In the genomic region with DNA sequence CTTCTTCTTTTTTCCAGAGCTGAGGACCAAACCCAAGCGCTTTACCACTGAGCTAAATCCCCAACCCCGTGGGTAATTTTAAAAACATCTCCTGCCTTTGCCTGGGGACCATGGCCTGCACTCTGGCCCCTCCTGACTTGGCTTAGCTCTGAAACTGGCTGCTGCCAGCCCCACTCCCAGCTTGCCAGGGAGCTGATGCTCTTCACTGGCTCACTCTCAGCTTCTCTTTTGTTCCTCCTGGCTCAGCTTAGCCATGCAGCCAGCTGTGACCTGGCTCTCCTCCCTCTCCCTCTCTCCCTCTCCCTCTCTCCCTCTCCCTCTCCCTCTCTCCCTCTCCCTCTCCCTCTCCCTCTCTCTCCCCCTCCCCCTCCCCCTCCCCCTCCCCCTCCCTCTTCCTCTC, we compare ENCODE assay signal across 10 mouse cellular contexts. TPM values are rescaled to one million over a fixed set of nuclear protein-coding genes. Genes with fewer than 3 reads are reported as not detected.
DNase-seq lines count a peak whose midpoint lies in the region; ATAC-seq lines count a peak whose summit lies in the region.
"Had no signal": no experiment of that assay in that cellular context is flagged by ENCODE, and none has a peak within 500 bp of the region (broad histone marks: within the 10 kb centered on the region; RNA-seq: fewer than 3 reads in every experiment).

No protein-coding gene starts in this region.

- no peak overlapping the region for H3K4me2 ChIP-seq in forebrain, embryonic 11.5 days (ENCODE audit: low read depth, low read length, severe bottlenecking)
- H3K4me2 ChIP-seq: limb, embryonic 15.5 days; neural tube, embryonic 13.5 days had no signal

- peak overlapping the region; percentile 62; the same call in 1 of the 2 replicates for H3K27ac ChIP-seq in forebrain, embryonic 10.5 days
- no peak overlapping the region for H3K27ac ChIP-seq in forebrain, embryonic 11.5 days (ENCODE audit: low read depth, low read length)
- H3K27ac ChIP-seq: limb, embryonic 15.5 days; neural tube, embryonic 13.5 days had no signal

- 54% methylated on average over 2 of the region's 2 CpGs for WGBS in forebrain, embryonic 10.5 days
- WGBS in forebrain, embryonic 11.5 days, result 68% methylated on average over 2 of the region's 2 CpGs

- H3K36me3 ChIP-seq in forebrain, embryonic 10.5 days (replicated peaks), result no peaks in the 10 kb centered on the region
- H3K36me3 ChIP-seq in forebrain, embryonic 11.5 days (ENCODE audit: control insufficient read depth, insufficient read depth, low read length), result no peaks in the 10 kb centered on the region
- H3K36me3 ChIP-seq: limb, embryonic 15.5 days; neural tube, embryonic 13.5 days had no signal

- H3K4me1 ChIP-seq in forebrain, embryonic 10.5 days, result peaks cover 6% of the 10 kb centered on the region
- no peaks in the 10 kb centered on the region for H3K4me1 ChIP-seq in forebrain, embryonic 11.5 days (replicated peaks; ENCODE audit: control insufficient read depth, insufficient read depth, low read length)
- H3K4me1 ChIP-seq: limb, embryonic 15.5 days; neural tube, embryonic 13.5 days had no signal

- no peak overlapping the region for H3K4me3 ChIP-seq in forebrain, embryonic 10.5 days
- no peak overlapping the region for H3K4me3 ChIP-seq in forebrain, embryonic 11.5 days (ENCODE audit: low read depth, low read length)
- H3K4me3 ChIP-seq: limb, embryonic 15.5 days; neural tube, embryonic 13.5 days had no signal

- no peak for ATAC-seq in forebrain, embryonic 11.5 days (replicated peaks; ENCODE audit: low FRiP score)
- no peak for ATAC-seq in CD4-positive, CD25-positive, alpha-beta regulatory T cell, adult 4 months

- H3K9ac ChIP-seq in forebrain, embryonic 11.5 days (ENCODE audit: low read length), result no peak overlapping the region
- H3K9ac ChIP-seq: limb, embryonic 15.5 days; neural tube, embryonic 13.5 days had no signal

- H3K9me3 ChIP-seq in forebrain, embryonic 10.5 days, result no peaks in the 10 kb centered on the region
- no peaks in the 10 kb centered on the region for H3K9me3 ChIP-seq in forebrain, embryonic 11.5 days (ENCODE audit: control insufficient read depth, low read length)
- H3K9me3 ChIP-seq: limb, embryonic 15.5 days; neural tube, embryonic 13.5 days had no signal

- intact Hi-C loops in heart, postnatal 10 days (cut with DNase I), result no loop called here

- H3K27me3 ChIP-seq in forebrain, embryonic 10.5 days (ENCODE audit: poor library complexity, severe bottlenecking), result no peaks in the 10 kb centered on the region
- no peaks in the 10 kb centered on the region for H3K27me3 ChIP-seq in forebrain, embryonic 11.5 days (ENCODE audit: control insufficient read depth, insufficient read depth, low read length)
- H3K27me3 ChIP-seq: limb, embryonic 15.5 days; neural tube, embryonic 13.5 days had no signal

- DNase-seq in forebrain, embryonic 10.5 days (ENCODE audit: extremely low spot score, low spot score), result no peak
- no peak for DNase-seq in forebrain, embryonic 11.5 days (ENCODE audit: low spot score)
- peak; percentile 77 for DNase-seq in NIH3T3 (ENCODE audit: low read depth)
- DNase-seq in heart, postnatal 10 days, result peak; percentile 80
- peak; percentile 48 to 79 for DNase-seq in layer of hippocampus, postnatal 14 days (ENCODE audit: low spot score in 2 of 2)
- DNase-seq in right cerebral cortex, postnatal 4 days, result peak; percentile 40
- DNase-seq in adrenal gland, adult 2 months, result no peak

RNA-seq across cellular contexts. Expression of gene Zfp768, which starts 18.7 kb away (rescaled TPM):
- polyA plus RNA-seq in forebrain, embryonic 10.5 days (2016; fragmentation: Nextera tagmentation; extraction: Ambion mirVana), result 17.6 and 18.9 TPM in 2 replicates
- 5.3 and 5.5 TPM in 2 replicates for polyA plus RNA-seq in forebrain, embryonic 11.5 days (2014; fragmentation: Nextera tagmentation; extraction: Ambion mirVana)
- 10 to 100 TPM; 40.4 to 43.0 TPM for total RNA-seq in heart, postnatal 10 days (2021)
- 10 to 100 TPM; 12.4 to 12.8 TPM for total RNA-seq in layer of hippocampus, postnatal 14 days (2021)
- total RNA-seq in adrenal gland, adult 2 months (2021), result 10 to 100 TPM; 30.5 to 32.3 TPM
- 52.5 and 54.2 TPM in 2 replicates for polyA plus RNA-seq in adrenal gland, adult 2 months (2012; rRNA removed)
- polyA plus RNA-seq in CD4-positive, CD25-positive, alpha-beta regulatory T cell, adult 4 months (2017; shearing (Covaris generic)), result not detected

RNA-seq across cellular contexts. Expression of gene Itgal, which starts 30.6 kb away (rescaled TPM):
- polyA plus RNA-seq in forebrain, embryonic 10.5 days (2016; fragmentation: Nextera tagmentation; extraction: Ambion mirVana), result 0.22 and 0.36 TPM in 2 replicates
- polyA plus RNA-seq in forebrain, embryonic 11.5 days (2014; fragmentation: Nextera tagmentation; extraction: Ambion mirVana), result 0.21 and 0.29 TPM in 2 replicates
- 1 to 10 TPM; 2.8 to 3.7 TPM for total RNA-seq in heart, postnatal 10 days (2021)
- under 1 TPM; 0.32 to 0.57 TPM for total RNA-seq in layer of hippocampus, postnatal 14 days (2021)
- total RNA-seq in adrenal gland, adult 2 months (2021), result 1 to 10 TPM; 1.7 to 2.4 TPM
- polyA plus RNA-seq in adrenal gland, adult 2 months (2012; rRNA removed), result 1.6 and 1.7 TPM in 2 replicates
- 100 to 1,000 TPM; 169 to 297 TPM for polyA plus RNA-seq in CD4-positive, CD25-positive, alpha-beta regulatory T cell, adult 4 months (2017; shearing (Covaris generic))

RNA-seq across cellular contexts. Expression of gene Zfp747, which starts 49.2 kb away (rescaled TPM):
- polyA plus RNA-seq in forebrain, embryonic 10.5 days (2016; fragmentation: Nextera tagmentation; extraction: Ambion mirVana), result 7.6 TPM in 2 replicates
- polyA plus RNA-seq in forebrain, embryonic 11.5 days (2014; fragmentation: Nextera tagmentation; extraction: Ambion mirVana), result 8.5 and 8.6 TPM in 2 replicates
- total RNA-seq in heart, postnatal 10 days (2021), result 1 to 10 TPM; 5.5 to 5.6 TPM
- total RNA-seq in layer of hippocampus, postnatal 14 days (2021), result 1 to 10 TPM; 5.3 to 6.0 TPM
- total RNA-seq in adrenal gland, adult 2 months (2021), result 10 to 100 TPM in 1 of 2 experiments, 1 to 10 TPM in 1; 8.0 to 11.2 TPM
- 4.4 and 6.7 TPM in 2 replicates for polyA plus RNA-seq in adrenal gland, adult 2 months (2012; rRNA removed)
- 10 to 100 TPM; 12.7 to 17.6 TPM for polyA plus RNA-seq in CD4-positive, CD25-positive, alpha-beta regulatory T cell, adult 4 months (2017; shearing (Covaris generic))

RNA-seq across cellular contexts. Expression of gene Sephs2, which starts 52.8 kb away (rescaled TPM):
- 84.0 and 88.2 TPM in 2 replicates for polyA plus RNA-seq in forebrain, embryonic 10.5 days (2016; fragmentation: Nextera tagmentation; extraction: Ambion mirVana)
- polyA plus RNA-seq in forebrain, embryonic 11.5 days (2014; fragmentation: Nextera tagmentation; extraction: Ambion mirVana), result 86.2 and 87.0 TPM in 2 replicates
- total RNA-seq in heart, postnatal 10 days (2021), result 10 to 100 TPM; 39.4 to 49.4 TPM
- total RNA-seq in layer of hippocampus, postnatal 14 days (2021), result 10 to 100 TPM; 47.4 to 50.6 TPM
- 100 to 1,000 TPM in 1 of 2 experiments, 10 to 100 TPM in 1; 90.0 to 118 TPM for total RNA-seq in adrenal gland, adult 2 months (2021)
- polyA plus RNA-seq in adrenal gland, adult 2 months (2012; rRNA removed), result 41.8 and 46.5 TPM in 2 replicates
- polyA plus RNA-seq in CD4-positive, CD25-positive, alpha-beta regulatory T cell, adult 4 months (2017; shearing (Covaris generic)), result 10 to 100 TPM; 17.3 to 23.4 TPM

Comparison
In these comparisons a context has a peak if more than half of its experiments do, and no peak if none do; other contexts are left out.
1. DNase-seq: peak in NIH3T3 (single experiment), heart, postnatal 10 days (2 of 2), layer of hippocampus, postnatal 14 days (2 of 2) and right cerebral cortex, postnatal 4 days (single experiment); none in forebrain, embryonic 10.5 days (single experiment), forebrain, embryonic 11.5 days (single experiment) and adrenal gland, adult 2 months (single experiment).
2. RNA of gene Itgal, which starts 30.6 kb away (polyA plus RNA-seq): 169 to 297 TPM in CD4-positive, CD25-positive, alpha-beta regulatory T cell, adult 4 months; 1.6 to 1.7 TPM in adrenal gland, adult 2 months, 0.22 to 0.36 TPM in forebrain, embryonic 10.5 days and 0.21 to 0.29 TPM in forebrain, embryonic 11.5 days; every median in the first group is over 10 times any median in the second.